Mouse (Mus musculus): ENCODE data around the gene Prn. TPM values are rescaled to one million over a fixed set of nuclear protein-coding genes. Genes with fewer than 3 reads are reported as not detected.

Gene Prn
- polyA plus RNA-seq, 1 experiment, result 0.10 TPM

- Histone ChIP-seq H3K27me3 (ENCODE audit: control insufficient read depth, insufficient read depth, insufficient read length) (peaks cover 6% of the 10 kb centered on the region), H3ac (ENCODE audit: control insufficient read depth, insufficient read length) (no peak overlapping the region), H3K79me2 (ENCODE audit: control insufficient read depth, insufficient read depth) (no peaks in the 10 kb centered on the region), H3K4me2 (ENCODE audit: low read depth) (no peak overlapping the region), H3K4me3 (no peak overlapping the region), H3K36me3 (ENCODE audit: control insufficient read depth, insufficient read depth) (no peaks in the 10 kb centered on the region)
- no peak for TF ChIP-seq USF1 (IDR thresholded peaks at IDR 0.05; ENCODE audit: low read depth)
- TF ChIP-seq MYOD1 (IDR thresholded peaks at IDR 0.05; ENCODE audit: control insufficient read depth in 1 of 3, insufficient read length in 2 of 3, low read depth in 2 of 3), result no peak
- TF ChIP-seq MYOG (IDR thresholded peaks at IDR 0.05; ENCODE audit: control insufficient read depth in 1 of 3, insufficient read depth in 1 of 3, insufficient read length in 2 of 3, low read depth in 2 of 3), result no peak
- TF ChIP-seq POLR2AphosphoS2 (IDR thresholded peaks at IDR 0.05; ENCODE audit: insufficient read length, low read depth), result no peak
- no peak for TF ChIP-seq SRF (IDR thresholded peaks at IDR 0.05; ENCODE audit: control insufficient read depth, insufficient read length, low read depth)
- TF ChIP-seq E2F4 (IDR thresholded peaks at IDR 0.05; ENCODE audit: insufficient read depth), result no peak
- TF ChIP-seq MAX (IDR thresholded peaks at IDR 0.05; ENCODE audit: low read depth), result no peak
- no peak for TF ChIP-seq CEBPB (IDR thresholded peaks at IDR 0.05; ENCODE audit: insufficient read depth, poor library complexity, severe bottlenecking)
- no peak for TF ChIP-seq TCF3 (IDR thresholded peaks at IDR 0.05; ENCODE audit: insufficient read length, low read depth)
- TF ChIP-seq REST (IDR thresholded peaks at IDR 0.05; ENCODE audit: insufficient read depth, insufficient read length), result no peak
These were observed 51.9 kb downstream of the Prn start for GRCm38 (mm10) chr2:131961671-131962070.

GRCm38 (mm10) chr2:131970597-131970996 lies 60.8 kb downstream of the Prn start:
- Histone ChIP-seq H3K79me2 (ENCODE audit: control insufficient read depth, insufficient read depth) (no peaks in the 10 kb centered on the region), H3K27me3 (ENCODE audit: control insufficient read depth, insufficient read depth, insufficient read length) (no peaks in the 10 kb centered on the region), H3ac (ENCODE audit: control insufficient read depth, insufficient read length) (no peak overlapping the region), H3K36me3 (ENCODE audit: control insufficient read depth, insufficient read depth) (no peaks in the 10 kb centered on the region), H3K4me3 (no peak overlapping the region), H3K4me2 (ENCODE audit: low read depth) (no peak overlapping the region)
- TF ChIP-seq REST (IDR thresholded peaks at IDR 0.05; ENCODE audit: insufficient read depth, insufficient read length) (no peak), MYOG (IDR thresholded peaks at IDR 0.05; ENCODE audit: control insufficient read depth in 1 of 3, insufficient read depth in 1 of 3, insufficient read length in 2 of 3, low read depth in 2 of 3) (peak in 1 of 3 experiments; percentile 45), MYOD1 (IDR thresholded peaks at IDR 0.05; ENCODE audit: control insufficient read depth in 1 of 3, insufficient read length in 2 of 3, low read depth in 2 of 3) (peak in 1 of 3 experiments; percentile 15)

- no peak for TF ChIP-seq TCF3 (IDR thresholded peaks at IDR 0.05; ENCODE audit: insufficient read length, low read depth)
- TF ChIP-seq MYOG (IDR thresholded peaks at IDR 0.05; ENCODE audit: control insufficient read depth in 1 of 3, insufficient read depth in 1 of 3, insufficient read length in 2 of 3, low read depth in 2 of 3), result no peak
- TF ChIP-seq MAX (IDR thresholded peaks at IDR 0.05; ENCODE audit: low read depth), result no peak
- Histone ChIP-seq H3K79me2 (ENCODE audit: control insufficient read depth, insufficient read depth) (no peaks in the 10 kb centered on the region), H3K27me3 (ENCODE audit: control insufficient read depth, insufficient read depth, insufficient read length) (no peaks in the 10 kb centered on the region), H3ac (ENCODE audit: control insufficient read depth, insufficient read length) (no peak overlapping the region), H3K36me3 (ENCODE audit: control insufficient read depth, insufficient read depth) (no peaks in the 10 kb centered on the region), H3K4me3 (no peak overlapping the region), H3K4me2 (ENCODE audit: low read depth) (no peak overlapping the region)
These were observed 61.3 kb downstream of the Prn start for GRCm38 (mm10) chr2:131971098-131971497.

GRCm38 (mm10) chr2:131976663-131977062 lies 66.9 kb downstream of the Prn start:
- no peak overlapping the region for H3K4me3 ChIP-seq
- H3ac ChIP-seq (ENCODE audit: control insufficient read depth, insufficient read length), result no peak overlapping the region
- H3K79me2 ChIP-seq (ENCODE audit: control insufficient read depth, insufficient read depth), result no peaks in the 10 kb centered on the region

GRCm38 (mm10) chr2:131980866-131981265 lies 71.1 kb downstream of the Prn start:
- H3ac ChIP-seq (ENCODE audit: control insufficient read depth, insufficient read length), result no peak overlapping the region
- no peaks in the 10 kb centered on the region for H3K36me3 ChIP-seq (ENCODE audit: control insufficient read depth, insufficient read depth)
- no peak overlapping the region for H3K4me2 ChIP-seq (ENCODE audit: low read depth)
- no peaks in the 10 kb centered on the region for H3K27me3 ChIP-seq (ENCODE audit: control insufficient read depth, insufficient read depth, insufficient read length)
- H3K4me3 ChIP-seq, result no peak overlapping the region
- TF ChIP-seq USF1 (IDR thresholded peaks at IDR 0.05; ENCODE audit: low read depth), result no peak
- no peak for TF ChIP-seq CEBPB (IDR thresholded peaks at IDR 0.05; ENCODE audit: insufficient read depth, poor library complexity, severe bottlenecking)
- TF ChIP-seq MYOG (IDR thresholded peaks at IDR 0.05; ENCODE audit: control insufficient read depth in 1 of 3, insufficient read depth in 1 of 3, insufficient read length in 2 of 3, low read depth in 2 of 3), result no peak
- TF ChIP-seq POLR2AphosphoS2 (IDR thresholded peaks at IDR 0.05; ENCODE audit: insufficient read length, low read depth), result no peak
- no peak for TF ChIP-seq POLR2A (IDR thresholded peaks at IDR 0.05; ENCODE audit: insufficient read length, low read depth)
- no peak for TF ChIP-seq MAX (IDR thresholded peaks at IDR 0.05; ENCODE audit: low read depth)
- no peak for TF ChIP-seq SRF (IDR thresholded peaks at IDR 0.05; ENCODE audit: control insufficient read depth, insufficient read length, low read depth)
- no peak for TF ChIP-seq MYOD1 (IDR thresholded peaks at IDR 0.05; ENCODE audit: control insufficient read depth in 1 of 3, insufficient read length in 2 of 3, low read depth in 2 of 3)
- TF ChIP-seq REST (IDR thresholded peaks at IDR 0.05; ENCODE audit: insufficient read depth, insufficient read length), result no peak
- no peak for TF ChIP-seq TCF3 (IDR thresholded peaks at IDR 0.05; ENCODE audit: insufficient read length, low read depth)
- no peak for TF ChIP-seq E2F4 (IDR thresholded peaks at IDR 0.05; ENCODE audit: insufficient read depth)
- H3K79me2 ChIP-seq (ENCODE audit: control insufficient read depth, insufficient read depth), result no peaks in the 10 kb centered on the region

More at GRCm38 (mm10) chr2:131976663-131977062, 66.9 kb downstream of the Prn start:
- Histone ChIP-seq H3K4me2 (ENCODE audit: low read depth) (no peak overlapping the region), H3K36me3 (ENCODE audit: control insufficient read depth, insufficient read depth) (no peaks in the 10 kb centered on the region), H3K27me3 (ENCODE audit: control insufficient read depth, insufficient read depth, insufficient read length) (no peaks in the 10 kb centered on the region)
- TF ChIP-seq POLR2AphosphoS2 (IDR thresholded peaks at IDR 0.05; ENCODE audit: insufficient read length, low read depth) (no peak), MAX (IDR thresholded peaks at IDR 0.05; ENCODE audit: low read depth) (no peak), CEBPB (IDR thresholded peaks at IDR 0.05; ENCODE audit: insufficient read depth, poor library complexity, severe bottlenecking) (no peak), MYOG (IDR thresholded peaks at IDR 0.05; ENCODE audit: control insufficient read depth in 1 of 3, insufficient read depth in 1 of 3, insufficient read length in 2 of 3, low read depth in 2 of 3) (no peak), REST (IDR thresholded peaks at IDR 0.05; ENCODE audit: insufficient read depth, insufficient read length) (no peak), E2F4 (IDR thresholded peaks at IDR 0.05; ENCODE audit: insufficient read depth) (no peak), POLR2A (IDR thresholded peaks at IDR 0.05; ENCODE audit: insufficient read length, low read depth) (no peak), MYOD1 (IDR thresholded peaks at IDR 0.05; ENCODE audit: control insufficient read depth in 1 of 3, insufficient read length in 2 of 3, low read depth in 2 of 3) (no peak), TCF12 (IDR thresholded peaks at IDR 0.05; ENCODE audit: insufficient read depth, poor library complexity, severe bottlenecking) (no peak)
